Mouse (Mus musculus): ENCODE results near the gene Ncoa6.

Gene Ncoa6

DNA sequence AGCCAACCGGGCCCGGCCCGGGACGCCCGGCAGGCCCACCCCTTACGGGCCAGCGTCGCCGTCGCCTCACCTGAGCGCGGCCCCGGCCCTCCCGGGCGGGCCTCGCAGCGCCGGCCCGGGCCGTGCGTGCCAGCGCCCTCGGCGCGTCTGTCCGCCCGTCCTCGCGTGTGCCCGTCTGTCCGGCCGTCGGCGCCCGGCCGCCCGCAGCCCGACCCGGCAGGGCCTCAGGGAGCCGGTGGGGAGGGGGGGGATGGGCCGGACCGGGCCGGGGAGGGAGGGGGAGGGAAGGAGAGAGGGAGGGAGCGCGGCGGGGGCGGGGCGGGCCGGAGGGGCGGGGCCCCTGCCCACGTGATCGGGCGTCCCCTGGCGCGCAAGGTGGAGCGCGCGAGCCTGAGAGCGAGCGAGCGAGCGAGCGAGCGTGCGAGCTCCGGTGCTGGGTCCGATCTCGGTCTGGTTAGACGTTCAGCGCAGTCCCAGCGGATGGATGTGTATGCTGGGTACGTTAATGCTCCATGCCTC is at the start of gene Ncoa6:
Gene Ncoa6, minus strand, starts transcription at position 325 of the 519 bp plus-strand sequence.
- in situ Hi-C loops (cut with MboI, MseI) = no loop called here

DNA sequence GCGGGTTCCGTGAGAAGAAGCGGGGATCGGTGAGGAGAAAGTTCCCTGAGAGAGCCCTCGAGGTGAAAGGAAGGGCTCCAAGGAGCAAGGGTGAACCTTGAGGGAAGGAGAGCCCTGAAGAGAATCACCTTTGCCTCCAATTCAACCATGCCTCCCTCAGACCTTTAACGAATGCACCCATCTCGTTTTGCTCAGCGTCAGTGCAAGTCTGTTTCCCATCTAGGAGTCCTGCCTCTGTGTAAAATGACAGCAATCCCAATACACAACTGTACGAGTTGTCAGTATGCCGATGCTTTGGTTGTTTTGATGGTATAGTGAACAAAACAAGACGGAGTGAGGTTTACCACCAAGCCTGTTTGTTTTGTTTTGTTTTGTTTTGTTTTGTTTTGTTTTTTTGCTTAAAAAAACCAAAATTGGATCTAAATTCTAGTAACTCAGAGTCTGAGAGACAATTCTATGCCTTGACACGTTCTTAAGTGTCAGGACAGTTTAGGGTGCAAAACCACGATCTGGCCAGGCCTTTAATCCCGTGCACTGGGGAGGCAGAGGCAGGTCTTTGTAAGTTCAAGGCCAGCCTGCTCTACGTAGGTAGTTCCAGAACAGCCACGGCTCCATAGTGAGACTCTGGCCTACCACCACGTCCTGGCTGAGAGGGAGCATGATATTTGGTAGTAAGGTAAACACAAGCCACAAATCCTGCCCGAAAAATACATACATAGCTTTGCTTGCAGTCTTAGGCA is 45.0 kb upstream of the Ncoa6 start:
- in situ Hi-C loops (cut with MboI, MseI) = loop anchor here (10.0 kb wide), 1 partner anchor 66 kb away; no protein-coding TSS in a partner anchor

DNA sequence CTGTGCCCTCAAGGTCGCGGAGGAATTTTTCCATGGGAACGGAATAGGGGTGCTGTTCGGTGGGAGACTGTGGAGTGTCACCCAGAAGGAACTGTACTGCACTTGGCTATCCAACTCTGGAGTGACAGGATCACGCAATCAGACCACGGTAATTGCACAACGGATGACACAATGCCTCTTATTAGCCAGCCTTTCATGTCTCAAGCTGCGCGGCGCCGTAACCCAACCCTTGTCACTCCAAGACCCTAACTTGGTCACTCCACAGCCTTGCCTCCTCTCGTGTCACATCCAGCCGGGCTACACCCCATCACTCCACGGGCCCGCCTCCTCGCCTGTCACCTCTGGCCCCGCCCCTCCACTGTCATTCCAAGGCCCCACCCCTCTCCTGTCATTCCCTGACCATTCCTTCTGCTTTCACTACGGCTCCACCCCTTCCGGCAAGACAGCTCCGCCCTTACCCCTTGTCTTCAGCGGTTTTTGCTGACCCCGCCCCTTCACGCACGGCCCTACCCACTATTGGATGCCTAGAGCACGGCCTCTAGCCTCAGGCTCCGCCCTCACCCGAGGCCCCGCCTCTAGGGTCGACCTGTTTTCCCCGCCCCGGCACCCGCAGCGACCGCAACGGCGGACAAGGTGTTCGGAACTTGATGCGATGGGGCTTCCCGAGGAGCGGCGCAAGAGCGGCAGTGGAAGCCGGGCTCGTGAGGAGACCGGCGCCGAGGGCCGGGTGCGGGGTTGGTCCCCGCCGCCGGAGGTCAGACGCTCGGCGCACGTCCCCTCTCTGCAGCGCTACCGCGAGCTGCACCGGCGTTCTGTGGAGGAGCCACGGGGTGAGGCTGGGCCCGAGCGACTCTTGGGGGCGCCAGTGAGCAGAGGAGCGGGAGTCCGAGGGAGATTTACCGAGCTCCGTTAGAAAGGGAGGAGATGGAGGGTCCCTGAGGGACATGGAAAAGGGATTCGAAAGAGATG is 44.0 kb upstream of the Ncoa6 start, which contains the start of the genes Acss2 and Ggt7:
Gene Acss2, plus strand, starts transcription at position 494 of the 969 bp plus-strand sequence.
Gene Ggt7, minus strand, starts transcription at position 783 of the 969 bp plus-strand sequence.
- in situ Hi-C loops (cut with MboI, MseI) = loop anchor here (10.0 kb wide), 1 partner anchor 67 kb away; no protein-coding TSS in a partner anchor

DNA sequence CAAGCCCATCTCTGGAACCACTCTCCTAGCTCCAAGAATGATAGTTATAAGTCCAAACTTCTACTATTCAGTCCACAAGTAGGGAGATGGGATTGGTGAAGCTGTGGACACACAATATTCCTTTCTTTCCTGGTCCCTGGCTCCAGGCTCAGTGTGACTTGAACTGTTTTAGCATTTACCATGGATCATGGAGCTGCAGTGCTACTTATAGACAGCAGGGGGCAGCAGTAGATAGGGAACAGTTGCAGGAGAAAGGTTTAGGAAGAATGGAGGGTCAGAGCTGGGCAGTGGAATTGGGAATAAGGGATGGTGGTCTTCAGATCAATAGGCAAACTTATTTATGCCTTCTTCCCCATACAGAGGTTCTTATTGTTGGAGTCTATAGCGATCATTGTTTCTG is 42.2 kb upstream of the Ncoa6 start:
- in situ Hi-C loops (cut with MboI, MseI) = loop anchor here (10.0 kb wide), 1 partner anchor 69 kb away; no protein-coding TSS in a partner anchor

DNA sequence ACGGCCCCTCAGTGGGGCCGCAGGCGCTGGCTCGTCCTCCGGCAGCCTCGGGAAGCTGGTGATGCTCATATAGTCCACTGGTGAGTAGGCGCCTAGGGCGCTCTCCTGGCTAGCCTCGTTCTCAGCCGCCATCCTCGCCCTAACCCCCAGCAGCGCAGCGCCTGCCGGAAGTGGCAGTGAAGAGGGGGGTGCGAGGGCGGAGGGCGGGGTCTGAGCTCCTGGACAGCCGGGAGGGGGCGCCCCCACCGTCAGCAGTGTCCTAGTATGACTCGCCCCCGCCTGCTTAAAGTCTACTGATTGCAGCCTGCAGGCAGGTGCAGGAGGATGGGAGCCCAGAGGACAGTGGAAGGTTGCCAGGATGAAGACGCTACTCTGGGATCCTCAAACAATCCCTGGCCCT is 41.0 kb upstream of the Ncoa6 start:
- in situ Hi-C loops (cut with MboI, MseI) = loop anchor here (5.0 to 10.0 kb wide), 3 partner anchors 70 to 238 kb away; partner anchors contain the start of gene Procr

DNA sequence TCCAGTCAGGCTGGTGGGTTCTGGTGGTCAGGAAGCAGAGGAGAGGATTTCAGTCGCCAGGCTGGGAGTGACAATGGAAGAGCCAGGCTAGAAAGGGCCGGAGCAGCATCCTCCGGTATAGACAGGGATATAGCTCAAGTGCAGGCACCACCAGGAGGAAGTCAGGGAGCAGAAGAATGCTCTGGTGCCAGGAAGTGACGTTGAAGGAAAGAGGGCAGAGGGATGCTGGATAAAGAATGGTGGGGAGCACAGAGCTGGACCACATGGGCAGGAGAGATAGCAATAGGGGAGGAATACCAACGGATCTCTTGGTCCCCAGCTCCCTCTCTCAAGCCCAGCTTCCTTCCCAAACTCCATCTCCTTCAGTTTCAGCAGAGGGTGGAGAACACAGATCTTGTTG is 39.8 kb upstream of the Ncoa6 start:
- in situ Hi-C loops (cut with MboI, MseI) = loop anchor here (5.0 to 10.0 kb wide), 3 partner anchors 71 to 239 kb away; partner anchors contain the start of gene Procr

DNA sequence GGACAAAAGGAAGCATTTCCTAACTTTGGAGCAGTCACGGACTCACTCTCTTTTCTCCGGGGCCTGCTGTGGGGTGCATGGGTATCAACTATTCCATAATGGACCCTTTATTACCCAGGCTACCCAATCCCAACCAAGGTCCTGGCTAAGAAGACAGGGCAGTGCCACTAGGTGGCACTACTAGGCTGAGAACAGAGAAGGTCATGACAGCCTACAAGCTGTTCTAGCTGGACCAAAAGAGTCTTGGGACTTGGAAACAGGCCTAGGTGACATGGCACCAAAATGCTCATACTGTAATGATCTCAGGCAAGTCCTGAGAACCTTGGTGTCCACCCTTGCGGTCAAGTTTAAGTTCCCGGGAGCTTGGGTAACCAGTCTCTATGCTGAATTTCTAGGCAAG is 38.8 kb upstream of the Ncoa6 start:
- in situ Hi-C loops (cut with MboI, MseI) = loop anchor here (5.0 to 10.0 kb wide), 3 partner anchors 72 to 240 kb away; partner anchors contain the start of gene Procr

DNA sequence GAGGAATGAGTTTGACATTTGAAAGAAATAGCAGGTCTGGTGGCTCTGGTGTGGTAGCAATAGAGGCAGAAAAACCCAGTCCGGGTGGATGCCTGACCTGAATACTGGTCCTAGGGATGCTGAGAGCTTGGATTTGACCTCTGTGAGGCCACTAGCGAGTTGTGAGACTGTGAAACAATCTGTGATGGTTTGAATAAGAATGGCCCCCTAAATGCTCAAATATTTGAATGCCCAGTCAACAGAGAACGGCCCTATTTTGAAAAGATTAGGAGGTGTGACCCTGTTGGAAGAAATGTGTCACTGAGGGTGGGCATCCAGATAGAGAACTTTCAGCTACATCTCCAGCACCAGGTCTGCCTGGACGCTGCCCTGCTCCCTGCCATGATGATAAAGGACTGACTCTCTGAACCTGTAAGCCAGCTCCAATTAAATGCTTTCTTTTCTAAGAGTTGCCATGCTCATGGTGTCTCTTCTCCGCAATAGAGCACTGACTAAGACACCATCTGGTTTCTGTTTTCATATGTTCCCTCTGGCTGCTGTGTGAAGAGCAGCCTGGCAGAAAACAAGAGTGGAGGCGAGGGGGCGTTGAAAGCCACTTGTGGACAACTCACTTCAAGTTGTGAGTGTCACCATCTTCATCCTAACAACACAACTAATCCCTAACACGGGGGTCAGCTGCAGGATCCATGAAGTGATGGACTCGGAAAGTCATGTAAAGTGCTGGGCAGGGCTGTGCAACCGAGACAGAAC is 34.2 kb upstream of the Ncoa6 start:
- in situ Hi-C loops (cut with MboI, MseI) = no loop called here

DNA sequence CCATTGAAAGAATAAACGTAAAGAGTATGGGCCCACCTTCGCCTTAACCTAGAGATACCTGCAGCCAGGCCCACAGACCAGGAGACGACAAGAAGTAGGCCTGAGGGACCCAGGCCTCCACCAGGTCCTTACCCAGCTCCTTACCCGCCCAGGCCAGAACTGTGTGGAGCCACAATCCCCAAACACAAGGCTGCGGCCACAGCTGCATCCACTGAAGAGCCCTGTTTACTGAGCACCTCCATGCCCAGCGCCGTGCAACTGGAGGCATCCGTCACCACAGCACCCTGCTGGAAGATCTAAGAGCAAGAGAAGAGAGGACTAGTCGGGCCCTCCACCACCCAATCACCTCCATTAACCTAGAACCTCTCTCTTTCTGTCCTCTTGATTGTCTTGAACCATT is 32.1 kb upstream of the Ncoa6 start:
- in situ Hi-C loops (cut with MboI, MseI) = no loop called here

DNA sequence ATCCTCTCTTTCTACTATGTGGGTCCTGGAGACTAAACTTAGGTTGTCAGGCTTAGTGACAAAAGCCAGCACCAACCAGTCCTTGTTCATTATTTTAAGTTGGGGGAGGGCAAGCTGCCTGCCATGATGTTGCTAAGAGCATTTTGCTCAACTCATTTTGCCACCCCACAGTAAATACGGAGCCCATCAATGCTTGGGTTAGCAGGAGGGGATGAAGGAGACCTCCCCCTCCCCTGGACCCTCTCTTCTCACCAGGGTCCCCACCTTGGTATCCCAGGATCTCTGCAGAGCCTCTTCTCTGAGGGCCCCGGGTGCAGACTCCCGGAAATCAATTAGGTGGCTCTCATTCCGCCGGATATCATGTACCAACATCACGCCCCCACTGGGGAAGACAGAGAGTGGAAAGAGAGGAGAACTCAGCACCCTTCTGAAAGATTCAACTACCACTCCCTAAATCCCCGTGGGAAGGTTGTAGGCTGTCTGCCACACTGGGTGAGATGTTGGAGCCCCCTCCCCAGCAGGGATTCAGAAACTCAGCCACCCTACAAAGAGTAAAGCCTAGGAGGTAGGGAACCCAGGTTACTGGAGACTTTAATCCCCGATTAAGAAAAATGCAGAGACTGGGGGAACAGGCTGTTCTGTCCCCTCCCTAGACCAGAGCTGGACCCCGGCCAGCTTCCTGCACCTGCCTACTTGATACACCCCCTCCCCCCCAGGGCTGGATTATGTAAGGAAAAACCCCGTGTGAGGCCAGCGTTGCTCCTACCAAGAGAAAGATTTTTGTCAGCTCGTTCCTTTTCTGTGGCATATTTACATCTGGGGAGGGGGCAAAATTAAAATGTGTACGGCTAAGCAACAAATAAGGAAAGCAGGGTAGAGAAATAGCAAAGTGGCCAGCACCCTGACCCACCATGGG is 31.0 kb upstream of the Ncoa6 start:
- in situ Hi-C loops (cut with MboI, MseI) = no loop called here

DNA sequence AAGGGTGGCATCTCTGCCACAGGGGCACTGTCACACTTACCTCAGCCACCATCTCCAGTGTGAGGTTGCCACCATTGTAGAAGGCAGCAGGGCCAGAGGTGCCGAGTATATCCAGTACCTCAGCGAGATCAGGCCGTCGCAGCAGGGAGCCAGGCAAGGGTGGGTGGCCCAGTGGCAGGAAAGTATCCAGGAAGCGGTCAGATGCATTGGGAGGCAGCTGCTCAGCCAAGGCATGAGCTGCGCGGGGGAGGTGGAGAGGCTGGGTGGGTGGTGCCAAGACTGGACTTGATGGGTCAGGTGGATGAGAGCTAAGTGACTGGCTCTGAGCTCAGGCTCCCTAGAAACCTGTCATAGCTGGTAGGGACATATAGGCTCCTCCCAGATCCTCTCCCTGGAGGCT is 28.9 kb upstream of the Ncoa6 start:
- in situ Hi-C loops (cut with MboI, MseI) = no loop called here

DNA sequence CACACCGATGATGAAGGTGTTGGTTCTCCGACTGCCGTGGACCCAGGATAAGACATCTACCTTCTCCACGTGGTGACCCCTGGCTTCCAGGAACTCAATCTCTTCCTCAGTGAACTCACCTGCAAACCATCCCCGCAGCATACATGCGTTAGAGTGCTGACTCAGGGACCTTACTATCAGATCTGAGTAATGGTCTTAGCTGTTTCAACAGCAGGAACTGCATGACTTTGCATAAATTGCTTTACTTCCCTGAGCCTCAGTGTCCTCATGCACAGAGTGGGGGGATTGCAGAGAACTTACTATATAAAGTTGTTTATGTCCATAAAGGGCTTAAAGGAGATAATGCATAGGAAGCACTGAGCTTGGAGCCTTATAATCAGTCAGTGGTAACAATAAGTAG is 17.3 kb upstream of the Ncoa6 start:
- in situ Hi-C loops (cut with MboI, MseI) = no loop called here

DNA sequence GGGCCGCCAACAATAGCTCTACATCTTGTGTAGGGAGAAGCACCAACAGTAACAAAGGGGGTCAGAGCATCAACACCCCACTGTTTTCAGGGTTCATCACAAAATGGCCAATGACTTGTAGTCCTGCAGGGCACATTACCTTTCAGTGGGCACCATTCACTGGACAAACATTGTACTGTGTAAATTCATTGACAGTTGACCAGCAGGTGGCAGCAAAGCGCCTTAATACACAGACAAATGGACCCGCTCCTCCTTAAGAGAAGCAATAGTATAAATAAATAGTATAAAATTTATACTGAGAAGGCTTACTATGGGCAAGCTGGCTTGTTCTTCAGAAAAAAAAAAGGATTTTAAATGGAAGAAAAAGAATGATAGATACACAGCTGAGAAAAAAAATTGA is 8.3 kb upstream of the Ncoa6 start:
- in situ Hi-C loops (cut with MboI, MseI) = no loop called here

DNA sequence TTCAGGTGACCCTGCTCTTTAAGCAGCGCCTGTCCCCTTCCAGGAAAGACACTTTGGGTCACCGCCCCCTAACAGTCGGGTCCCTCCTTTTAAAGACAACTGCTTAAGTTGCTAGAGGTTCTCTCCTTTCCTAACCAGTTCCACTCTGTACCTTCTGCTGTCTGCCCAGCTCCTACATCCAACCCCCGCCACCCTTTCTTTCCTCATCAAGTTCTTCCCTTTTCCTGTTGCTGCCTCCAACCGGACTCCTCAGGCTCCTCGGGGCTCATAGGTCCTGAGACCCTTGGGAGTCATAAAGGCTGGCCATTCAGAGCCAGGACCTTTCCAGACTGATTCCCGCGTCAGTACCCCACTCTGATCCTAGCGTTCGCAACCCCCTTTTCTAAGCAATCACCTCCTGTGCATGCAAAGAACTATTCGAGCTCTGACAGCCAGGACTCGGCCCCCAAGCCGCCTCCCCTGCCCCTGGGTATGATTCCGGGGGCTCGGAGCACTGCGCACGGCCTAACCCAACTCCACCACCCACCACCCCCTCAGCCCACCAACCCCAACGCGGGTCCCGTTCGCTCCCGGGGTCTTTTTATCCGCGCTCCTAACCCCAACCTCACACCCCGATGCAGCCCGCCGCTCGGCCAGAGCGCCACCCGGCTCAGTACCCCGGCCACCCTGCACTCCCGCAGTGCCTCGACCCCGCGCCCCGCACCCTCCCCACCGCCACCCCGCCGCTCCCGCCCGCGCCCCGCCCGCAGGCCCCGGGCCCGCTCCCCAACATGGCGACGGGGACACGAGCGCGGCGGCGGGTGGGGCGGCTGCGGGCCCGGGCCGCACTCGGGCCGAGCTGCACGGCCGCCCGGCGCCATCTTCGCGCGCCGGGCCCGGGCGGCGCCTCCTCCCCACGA is 774 bp downstream of the Ncoa6 start:
- in situ Hi-C loops (cut with MboI, MseI) = no loop called here

DNA sequence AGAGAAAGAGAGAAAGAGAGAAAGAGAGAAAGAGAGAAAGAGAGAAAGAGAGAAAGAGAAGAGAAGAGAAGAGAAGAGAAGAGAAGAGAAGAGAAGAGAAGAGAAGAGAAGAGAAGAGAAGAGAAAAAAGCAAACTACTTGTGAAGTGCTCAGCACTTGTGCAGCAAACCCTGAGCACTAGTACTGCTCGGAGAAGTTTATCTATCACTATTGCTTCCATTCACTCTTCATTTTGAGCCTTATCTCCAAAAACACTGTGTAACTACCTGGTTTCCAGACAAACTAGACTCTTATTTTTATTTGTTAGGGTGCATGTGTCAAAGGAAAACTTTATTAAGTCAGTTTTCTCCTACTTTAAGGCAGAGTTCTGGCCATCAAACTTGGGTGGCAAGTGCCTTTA is 6.8 kb downstream of the Ncoa6 start:
- in situ Hi-C loops (cut with MboI, MseI) = no loop called here

DNA sequence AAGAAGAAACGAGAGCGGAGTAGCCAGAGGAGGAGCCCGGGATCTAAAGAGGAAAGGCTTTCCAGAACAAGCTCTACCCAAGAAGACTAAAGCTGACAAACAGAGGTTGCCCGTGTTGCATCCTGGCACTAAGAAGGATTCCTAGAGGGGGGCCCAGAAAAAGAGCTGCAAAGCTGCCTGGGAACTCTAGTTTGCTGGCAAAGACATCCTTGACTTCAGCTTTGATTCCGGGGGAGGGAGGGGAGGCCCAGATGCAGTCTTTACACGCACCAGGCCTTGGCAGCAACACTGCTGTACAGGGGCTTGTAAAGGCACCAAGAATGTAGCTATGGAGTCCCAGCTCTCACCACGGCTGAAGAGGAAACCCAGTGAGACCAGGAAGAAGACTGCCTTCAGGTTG is 20.1 kb downstream of the Ncoa6 start:
- in situ Hi-C loops (cut with MboI, MseI) = no loop called here

DNA sequence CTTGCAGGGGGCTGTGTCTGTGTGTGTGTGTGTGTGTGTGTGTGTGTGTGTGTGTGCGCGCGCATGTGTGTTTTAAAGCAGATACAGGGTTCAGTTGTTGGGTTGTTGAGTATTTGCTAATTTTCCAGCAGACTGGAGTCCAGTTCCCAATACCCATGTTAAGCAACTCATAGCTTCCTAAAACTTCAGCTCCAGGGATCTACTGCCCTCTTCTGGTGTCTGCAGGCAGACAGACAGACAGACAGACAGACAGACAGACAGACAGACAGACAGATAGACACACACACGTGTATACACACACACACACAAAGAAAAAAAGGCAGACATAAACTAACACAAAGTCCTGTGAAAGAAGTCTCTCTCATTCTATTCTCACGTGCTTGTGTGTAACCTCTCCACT is 22.4 kb downstream of the Ncoa6 start:
- in situ Hi-C loops (cut with MboI, MseI) = no loop called here

DNA sequence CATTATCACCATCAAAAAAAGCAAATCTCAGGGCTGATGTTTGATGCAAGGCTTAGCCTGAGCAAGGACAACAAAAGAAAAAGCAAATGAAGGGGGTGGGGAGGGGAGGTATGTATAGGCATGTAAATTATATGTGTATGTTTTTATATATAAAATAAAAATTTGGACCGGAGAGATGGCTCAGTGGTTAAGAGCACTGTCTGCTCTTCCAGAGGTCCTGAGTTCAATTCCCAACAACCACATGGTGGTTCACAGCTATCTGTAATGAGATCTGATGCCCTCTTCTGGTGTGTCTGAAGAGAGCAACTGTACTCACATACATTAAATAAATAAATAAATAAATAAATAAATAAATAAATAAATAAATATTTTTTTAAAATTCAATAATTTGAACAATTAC is 25.8 kb downstream of the Ncoa6 start:
- in situ Hi-C loops (cut with MboI, MseI) = loop anchor here (5.0 kb wide), 1 partner anchor 36 kb away; no protein-coding TSS in a partner anchor

DNA sequence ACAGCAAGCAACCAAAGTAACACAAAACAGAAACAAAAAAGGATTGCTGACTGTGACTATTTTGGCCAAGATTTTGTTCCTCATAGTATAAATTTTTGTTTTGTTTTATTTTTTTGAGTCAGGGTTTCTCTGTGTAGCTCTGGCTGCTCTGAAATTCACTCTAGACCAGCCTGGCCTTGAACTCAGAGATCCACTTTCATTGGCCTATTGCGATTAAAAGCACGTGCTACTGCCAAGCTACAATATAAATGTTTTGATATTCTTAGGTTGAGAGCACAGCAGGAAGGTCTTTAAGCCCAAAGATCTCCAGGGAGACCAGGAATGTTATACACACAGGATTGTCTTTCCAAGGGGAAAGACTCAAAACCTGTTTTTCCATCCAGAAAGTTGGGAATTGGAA is 30.2 kb downstream of the Ncoa6 start:
- in situ Hi-C loops (cut with MboI, MseI) = no loop called here

Data from T-helper 2 cell (primary cell).